Mouse (Mus musculus) C2C12 (cell line): ENCODE measurements at regions not wholly inside any gene's neighbourhood (a gene's known extent, or its start where the extent isn't known, plus 50 kb on each side); places are given as distances from the start of the nearest gene placed in this dataset.

Source experiments
- H3K27me3 ChIP-seq: one replicate; pipeline ENCODE4 v1.6.1; 2011; ENCODE audit not compliant: control insufficient read depth, insufficient read depth, insufficient read length
- H3K36me3 ChIP-seq: one replicate; pipeline ENCODE4 v1.6.1; 2011; ENCODE audit not compliant: control insufficient read depth, insufficient read depth
- H3K4me3 ChIP-seq: one replicate; pipeline ENCODE4 v1.5.1; 2011; ENCODE audit warnings: mild to moderate bottlenecking, control low read depth; ENCODE audit not compliant: poor library complexity, insufficient read depth, severe bottlenecking
- H3K79me2 ChIP-seq: one replicate; pipeline ENCODE4 v1.6.1; 2011; ENCODE audit not compliant: control insufficient read depth, insufficient read depth
- H3K79me3 ChIP-seq: one replicate; pipeline ENCODE4 v1.6.1; 2011; ENCODE audit warnings: low read depth, control low read depth
- H3ac ChIP-seq: one replicate; pipeline ENCODE3; 2011; ENCODE audit warnings: low read depth; ENCODE audit not compliant: control insufficient read depth, insufficient read length
- CEBPB ChIP-seq: IDR thresholded peaks from one replicate; pipeline ENCODE4 v1.6.1; 2011; ENCODE audit warnings: low read depth, mild to moderate bottlenecking, control low read depth, moderate library complexity
- CTCF ChIP-seq: IDR thresholded peaks from one replicate; pipeline ENCODE4 v1.5.1; 2011; ENCODE audit not compliant: control insufficient read depth, insufficient read depth, insufficient read length
- FOSL1 ChIP-seq: IDR thresholded peaks from one replicate; pipeline ENCODE4 v1.8.0; 2011; ENCODE audit warnings: mild to moderate bottlenecking, low read length; ENCODE audit not compliant: poor library complexity, insufficient read depth, severe bottlenecking
- MAX ChIP-seq: IDR thresholded peaks from one replicate; pipeline ENCODE4 v1.6.1; 2011; ENCODE audit warnings: mild to moderate bottlenecking, control low read depth
- MYOD1 ChIP-seq: IDR thresholded peaks from one replicate; pipeline ENCODE4 v1.6.1; 2011; ENCODE audit warnings: low read depth; ENCODE audit not compliant: control insufficient read depth, insufficient read length
- MYOG ChIP-seq: IDR thresholded peaks from one replicate; pipeline ENCODE4 v1.6.1; 2011; ENCODE audit not compliant: control insufficient read depth, insufficient read length; ENCODE audit errors: extremely low read depth
- USF1 ChIP-seq: IDR thresholded peaks from one replicate; pipeline ENCODE4 v1.6.1; 2011; ENCODE audit warnings: low read depth, mild to moderate bottlenecking, control low read depth, moderate library complexity

DNA sequence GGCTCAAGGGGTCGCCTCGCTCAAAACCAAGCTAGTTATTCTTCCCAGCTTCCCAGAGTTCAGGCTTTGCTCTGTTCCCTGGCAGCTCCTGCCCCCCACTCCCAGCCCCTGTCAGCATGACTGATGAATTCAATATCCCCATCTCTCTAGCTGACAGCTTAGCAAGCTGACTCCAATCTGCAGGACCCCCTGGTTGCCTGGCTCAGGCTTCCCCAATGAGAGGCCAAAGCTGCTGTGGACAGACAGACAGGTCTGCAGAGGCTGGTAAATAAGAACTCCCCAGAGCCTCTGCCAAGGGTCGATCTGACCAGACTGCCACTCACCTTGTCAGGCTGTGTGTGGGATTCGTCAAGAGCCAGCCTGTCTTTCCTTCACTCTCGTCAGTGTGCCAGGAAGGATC lies 219.4 kb downstream of the Plpp3 start:
- Histone ChIP-seq H3K27me3 (no peaks in the 10 kb centered on the region), H3K79me2 (no peaks in the 10 kb centered on the region), H3K36me3 (no peaks in the 10 kb centered on the region), H3K79me3 (no peaks in the 10 kb centered on the region), H3ac (no peak overlapping the region), H3K4me3 (no peak overlapping the region)
- TF ChIP-seq MAX: no peak
- no peak for TF ChIP-seq MYOG
- TF ChIP-seq MYOD1: no peak
- TF ChIP-seq USF1: no peak
- TF ChIP-seq FOSL1: no peak
- no peak for TF ChIP-seq CEBPB
- TF ChIP-seq CTCF: no peak

DNA sequence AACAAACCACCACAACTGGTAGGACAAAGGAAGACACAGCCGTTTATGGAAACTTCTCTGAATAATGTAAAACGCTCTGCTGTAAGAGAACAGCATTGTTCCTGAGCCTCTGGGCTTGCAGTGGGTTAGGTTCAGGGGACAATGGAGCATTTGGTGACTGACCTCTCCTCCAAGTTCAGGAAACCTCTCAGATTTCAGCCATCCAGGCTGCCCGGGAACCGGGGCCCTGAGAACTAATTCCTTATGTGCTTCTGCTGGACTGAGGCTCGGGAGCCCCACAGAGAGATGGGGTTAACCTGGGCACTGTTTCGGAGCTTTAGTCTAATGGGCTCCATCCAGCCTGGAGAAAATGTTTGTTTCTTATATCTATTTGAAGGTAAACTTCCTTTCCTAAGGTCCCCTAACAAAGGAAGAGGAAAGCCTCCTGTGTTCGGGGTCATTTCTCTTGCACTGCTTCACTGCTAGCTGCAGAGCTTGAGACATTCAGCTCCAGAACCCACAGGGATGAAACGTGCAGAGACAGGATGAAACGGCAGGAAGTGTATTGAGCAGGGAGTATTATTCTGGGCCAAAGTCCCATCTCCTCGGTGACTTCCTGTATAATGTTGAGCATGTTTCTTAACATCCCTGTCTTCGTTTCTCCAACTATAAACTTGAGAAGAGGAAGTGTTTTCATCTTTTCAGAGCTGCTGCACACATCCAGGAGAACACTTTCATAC lies 220.5 kb downstream of the Plpp3 start:
- no peaks in the 10 kb centered on the region for H3K79me2 ChIP-seq
- no peaks in the 10 kb centered on the region for H3K27me3 ChIP-seq
- H3K79me3 ChIP-seq: no peaks in the 10 kb centered on the region
- H3ac ChIP-seq: no peak overlapping the region
- no peak for TF ChIP-seq FOSL1
- no peak for TF ChIP-seq MYOD1
- no peak for TF ChIP-seq CTCF
- no peak for TF ChIP-seq MYOG
- TF ChIP-seq USF1: no peak
- no peak for TF ChIP-seq CEBPB
- no peak for TF ChIP-seq MAX
- no peak overlapping the region for H3K4me3 ChIP-seq
- H3K36me3 ChIP-seq: no peaks in the 10 kb centered on the region

DNA sequence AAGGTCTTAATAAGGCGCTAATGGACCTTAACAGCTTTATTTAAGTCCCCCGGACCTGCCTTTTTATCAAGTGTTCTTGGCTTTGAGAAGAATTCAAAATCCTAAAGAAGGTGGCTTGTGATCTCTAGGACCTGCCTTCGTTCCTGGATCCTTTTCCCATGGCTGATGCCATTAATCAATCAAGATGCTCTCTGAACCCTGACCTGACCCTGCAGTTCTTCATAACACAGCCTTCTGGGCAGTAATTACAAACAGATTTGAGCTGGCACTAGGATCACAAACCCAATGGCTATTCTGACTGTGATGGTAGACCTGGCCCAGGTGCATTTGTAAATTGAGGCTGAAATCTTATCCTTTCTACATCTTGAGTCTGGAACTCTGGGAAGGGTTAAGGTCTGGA lies 227.7 kb downstream of the Plpp3 start:
- H3K27me3 ChIP-seq: no peaks in the 10 kb centered on the region
- H3K4me3 ChIP-seq: no peak overlapping the region
- H3K36me3 ChIP-seq: no peaks in the 10 kb centered on the region
- no peak overlapping the region for H3ac ChIP-seq
- TF ChIP-seq USF1 (no peak), CTCF (no peak), CEBPB (no peak), MYOG (no peak), FOSL1 (no peak), MAX (no peak), MYOD1 (no peak)
- H3K79me2 ChIP-seq: no peaks in the 10 kb centered on the region
- H3K79me3 ChIP-seq: no peaks in the 10 kb centered on the region

DNA sequence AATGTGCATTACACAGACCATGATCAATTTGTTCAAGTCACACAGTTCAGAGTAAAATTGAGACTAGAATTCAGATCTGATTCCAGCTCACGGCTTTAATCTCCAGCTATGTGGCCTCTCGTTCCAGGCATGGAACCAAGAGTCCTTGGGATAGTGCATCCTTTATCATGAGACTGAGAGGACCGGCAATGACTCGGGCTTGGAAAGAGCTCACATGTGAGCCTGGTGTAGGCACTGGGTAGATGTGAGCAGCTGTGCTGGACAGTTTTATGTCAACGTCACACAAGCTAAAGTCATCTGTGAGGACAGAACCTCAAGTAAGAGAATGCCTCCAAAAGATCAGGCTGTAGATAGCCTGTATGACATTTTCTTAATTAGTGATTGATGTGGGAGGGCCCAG lies 228.3 kb downstream of the Plpp3 start:
- H3K79me2 ChIP-seq: no peaks in the 10 kb centered on the region
- no peaks in the 10 kb centered on the region for H3K79me3 ChIP-seq
- no peaks in the 10 kb centered on the region for H3K27me3 ChIP-seq
- no peak overlapping the region for H3K4me3 ChIP-seq
- TF ChIP-seq MAX (no peak), FOSL1 (no peak), MYOG (no peak), USF1 (no peak), CTCF (no peak), CEBPB (no peak), MYOD1 (no peak)
- no peaks in the 10 kb centered on the region for H3K36me3 ChIP-seq
- H3ac ChIP-seq: no peak overlapping the region

DNA sequence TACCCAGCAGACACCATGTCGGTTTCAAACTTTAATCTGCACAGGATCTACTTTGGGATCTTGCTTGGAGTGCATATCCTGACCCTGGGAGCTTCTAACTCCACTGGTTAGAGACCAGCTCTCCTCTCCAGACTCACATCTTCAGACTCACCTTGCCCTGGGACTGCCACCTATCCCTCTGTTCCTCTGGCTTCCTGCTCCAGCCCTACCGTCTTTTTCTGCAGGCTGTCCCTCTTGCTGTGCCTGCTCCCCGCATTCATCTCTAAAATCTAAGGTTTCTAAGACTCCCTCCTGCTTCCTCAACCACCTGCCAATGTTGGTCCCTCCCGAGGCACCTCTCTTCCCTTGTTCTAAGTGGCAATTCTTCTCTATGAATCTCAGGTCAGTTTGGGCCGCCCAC lies 233.2 kb downstream of the Plpp3 start:
- H3K36me3 ChIP-seq: no peaks in the 10 kb centered on the region
- no peaks in the 10 kb centered on the region for H3K27me3 ChIP-seq
- H3K79me3 ChIP-seq: no peaks in the 10 kb centered on the region
- H3ac ChIP-seq: no peak overlapping the region
- TF ChIP-seq MAX: no peak
- TF ChIP-seq USF1: no peak
- TF ChIP-seq FOSL1: no peak
- no peak for TF ChIP-seq MYOG
- no peak for TF ChIP-seq MYOD1
- TF ChIP-seq CEBPB: no peak
- no peak for TF ChIP-seq CTCF
- H3K79me2 ChIP-seq: no peaks in the 10 kb centered on the region
- no peak overlapping the region for H3K4me3 ChIP-seq

DNA sequence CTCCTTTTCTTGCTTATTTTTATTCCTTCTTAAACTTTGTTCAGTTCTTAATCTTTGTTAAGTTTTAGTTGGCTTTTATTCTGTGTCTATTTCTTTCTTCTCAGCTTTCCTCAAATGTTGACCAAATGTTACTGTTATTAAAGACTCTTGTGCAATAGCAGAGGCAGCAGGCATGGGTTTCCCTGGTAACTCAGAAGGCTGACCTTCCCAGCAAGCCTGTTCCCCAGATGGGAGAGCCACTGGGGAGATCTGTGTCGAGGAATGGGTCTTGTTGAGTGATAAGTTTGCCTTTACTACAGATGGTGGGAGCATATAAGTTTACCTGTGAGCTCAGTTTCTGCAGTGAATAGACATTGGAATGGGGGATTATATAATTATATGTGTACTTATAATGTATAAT lies 237.2 kb downstream of the Plpp3 start:
- H3K4me3 ChIP-seq: no peak overlapping the region
- H3ac ChIP-seq: no peak overlapping the region
- no peaks in the 10 kb centered on the region for H3K27me3 ChIP-seq
- no peaks in the 10 kb centered on the region for H3K79me3 ChIP-seq
- no peaks in the 10 kb centered on the region for H3K36me3 ChIP-seq
- TF ChIP-seq CTCF (no peak), MYOD1 (no peak), CEBPB (no peak), USF1 (no peak), FOSL1 (no peak), MAX (no peak), MYOG (no peak)
- no peaks in the 10 kb centered on the region for H3K79me2 ChIP-seq
